Mouse (Mus musculus) MEL (cell line): ENCODE data around the gene Ano10. TPM values are rescaled to one million over a fixed set of nuclear protein-coding genes. Genes with fewer than 3 reads are reported as not detected.
A peak's percentile ranks its signal among the peaks of the same experiment; 100 is the strongest.

Experiments used
- DNase-seq: peaks from one replicate; pipeline ENCODE4 v3.0.0; 2011; ENCODE audit warnings: low read depth, low spot score
- H3K27ac ChIP-seq: 2 replicates; pipeline ENCODE4 v1.5.1; 2012; ENCODE audit warnings: low read depth, mild to moderate bottlenecking, control low read depth, low read length, moderate library complexity; ENCODE audit not compliant: control insufficient read depth
- H3K27me3 ChIP-seq, 2 experiments: fragments of 150-350 bp in 1 of 2; sonication (generic) in 1 of 2; 2 replicates each; pipeline ENCODE4 v1.6.1; 2012; ENCODE audit warnings: low read length in 2 of 2, mild to moderate bottlenecking in 2 of 2, improper control_type of control experiment in 1 of 2, moderate library complexity in 1 of 2; ENCODE audit not compliant: insufficient read depth in 2 of 2, control insufficient read depth in 1 of 2
- H3K36me3 ChIP-seq, 2 experiments: 2 replicates each; pipeline ENCODE4 v1.6.1; 2012 to 2014; ENCODE audit warnings: low read length in 2 of 2, improper control_type of control experiment in 1 of 2, inconsistent platforms in 1 of 2, mild to moderate bottlenecking in 1 of 2; ENCODE audit not compliant: insufficient read depth in 2 of 2, control insufficient read depth in 1 of 2
- H3K4me1 ChIP-seq, 2 experiments: fragments of 150-350 bp in 1 of 2; sonication (generic) in 1 of 2; 2 replicates each; pipeline ENCODE4 v1.6.1; 2012; ENCODE audit warnings: low read length in 2 of 2, improper control_type of control experiment in 1 of 2, mild to moderate bottlenecking in 1 of 2; ENCODE audit not compliant: insufficient read depth in 2 of 2, control insufficient read depth in 1 of 2
- H3K4me3 ChIP-seq, 2 experiments: fragments of 150-350 bp in 1 of 2; sonication (generic) in 1 of 2; 2 replicates each; pipeline ENCODE4 v1.5.1; 2012; ENCODE audit warnings: low read depth in 2 of 2, low read length in 2 of 2, mild to moderate bottlenecking in 2 of 2, moderate library complexity in 2 of 2, control low read depth in 1 of 2, improper control_type of control experiment in 1 of 2; ENCODE audit not compliant: control insufficient read depth in 1 of 2, insufficient read depth in 1 of 2
- H3K79me2 ChIP-seq: 2 replicates; pipeline ENCODE4 v1.6.1; 2012; ENCODE audit warnings: mild to moderate bottlenecking, low read length, moderate library complexity; ENCODE audit not compliant: control insufficient read depth, poor library complexity, insufficient read depth
- H3K9ac ChIP-seq: 2 replicates; pipeline ENCODE4 v1.6.1; 2012; ENCODE audit warnings: low read depth, mild to moderate bottlenecking, control low read depth, low read length, moderate library complexity; ENCODE audit not compliant: control insufficient read depth, poor library complexity, severe bottlenecking
- H3K9me3 ChIP-seq: fragments of 150-350 bp; sonication (generic); replicated peaks from 2 replicates; pipeline ENCODE4 v1.6.1; 2012; ENCODE audit warnings: mild to moderate bottlenecking, low read length, improper control_type of control experiment, moderate library complexity; ENCODE audit not compliant: insufficient read depth
- BHLHE40 ChIP-seq: IDR thresholded peaks from 2 replicates; pipeline ENCODE4 v1.6.1; 2012; ENCODE audit warnings: low read depth, mild to moderate bottlenecking, inconsistent platforms, low read length, improper control_type of control experiment, borderline replicate concordance
- CHD2 ChIP-seq: IDR thresholded peaks from 2 replicates; pipeline ENCODE4 v1.6.1; 2011; ENCODE audit warnings: low read length, improper control_type of control experiment
- CTCF ChIP-seq, 3 experiments: IDR thresholded peaks in 2 of 3; conservative IDR thresholded peaks in 1 of 3; 2 replicates each; pipeline ENCODE4 v1.5.1; 2011 to 2012; ENCODE audit warnings: low read length in 3 of 3, low read depth in 2 of 3, mild to moderate bottlenecking in 2 of 3, improper control_type of control experiment in 1 of 3, inconsistent platforms in 1 of 3, mixed read lengths in 1 of 3, moderate library complexity in 1 of 3; ENCODE audit not compliant: control insufficient read depth in 1 of 3, insufficient read depth in 1 of 3, poor library complexity in 1 of 3, severe bottlenecking in 1 of 3
- E2F4 ChIP-seq: IDR thresholded peaks from 2 replicates; pipeline ENCODE4 v1.6.1; 2011; ENCODE audit warnings: low read depth, low read length, improper control_type of control experiment, borderline replicate concordance
- GATA1 ChIP-seq: IDR thresholded peaks from 2 replicates; pipeline ENCODE4 v1.6.1; 2011; ENCODE audit warnings: low read depth, low read length, improper control_type of control experiment
- KAT2A ChIP-seq: conservative IDR thresholded peaks from 2 replicates; pipeline ENCODE4 v1.6.1; 2012; ENCODE audit warnings: low read depth, low read length, improper control_type of control experiment, inconsistent platforms
- MAFK ChIP-seq: IDR thresholded peaks from 2 replicates; pipeline ENCODE4 v1.6.1; 2011; ENCODE audit warnings: low read depth, mild to moderate bottlenecking, low read length, improper control_type of control experiment, borderline replicate concordance
- NELFE ChIP-seq: IDR thresholded peaks from 2 replicates; pipeline ENCODE4 v1.6.1; 2011; ENCODE audit warnings: low read depth, low read length, improper control_type of control experiment
- POLR2A ChIP-seq, 2 experiments: IDR thresholded peaks; 2 replicates each; pipeline ENCODE4 v1.6.1; 2011 to 2012; ENCODE audit warnings: low read length in 2 of 2, mild to moderate bottlenecking in 2 of 2, control low read depth in 1 of 2, improper control_type of control experiment in 1 of 2, low read depth in 1 of 2, moderate library complexity in 1 of 2; ENCODE audit not compliant: control insufficient read depth in 1 of 2, insufficient read depth in 1 of 2, poor library complexity in 1 of 2
- POLR2AphosphoS2 ChIP-seq: IDR thresholded peaks from 2 replicates; pipeline ENCODE4 v1.6.1; 2011; ENCODE audit warnings: low read length, improper control_type of control experiment
- RAD21 ChIP-seq: IDR thresholded peaks from 2 replicates; pipeline ENCODE4 v1.6.1; 2011; ENCODE audit warnings: mild to moderate bottlenecking, low read depth, low read length, improper control_type of control experiment
- SIN3A ChIP-seq: IDR thresholded peaks from 2 replicates; pipeline ENCODE4 v1.6.1; 2012; ENCODE audit warnings: low read length, improper control_type of control experiment, inconsistent platforms
- SMC3 ChIP-seq: IDR thresholded peaks from 2 replicates; pipeline ENCODE4 v1.6.1; 2011; ENCODE audit warnings: low read depth, low read length, improper control_type of control experiment
- TBP ChIP-seq: IDR thresholded peaks from 2 replicates; pipeline ENCODE4 v1.8.0; 2011; ENCODE audit warnings: low read depth, low read length, improper control_type of control experiment
- UBTF ChIP-seq: IDR thresholded peaks from 2 replicates; pipeline ENCODE4 v1.6.1; 2012; ENCODE audit warnings: low read depth, mild to moderate bottlenecking, inconsistent platforms, low read length, improper control_type of control experiment, moderate library complexity, borderline replicate concordance; ENCODE audit not compliant: insufficient read depth
- polyA plus RNA-seq, 2 experiments: library from polyadenylated mRNA; stranded (reverse) in 1 of 2; unstranded in 1 of 2; fragments of >175 nt in 1 of 2; fragments of >200 nt in 1 of 2; gene quantifications; 2 replicates each; pipeline versions ENCODE4 v1.2.1 to v1.2.4; 2012; ENCODE audit warnings: low replicate concordance in 2 of 2, low read depth in 1 of 2; ENCODE audit not compliant: insufficient read length in 2 of 2, insufficient read depth in 1 of 2, missing spikeins in 1 of 2
- total RNA-seq: library from RNA; depleted of rRNA; stranded (reverse); fragments of 300-350 nt; gene quantifications from 2 replicates; pipeline ENCODE4 v1.2.3, GENCODE M21; 2012

Gene Ano10
- total and polyA plus RNA-seq, 3 experiments = 0.54 to 3.1 TPM; not detected in 1

GRCm38 (mm10) chr9:122263140-122263539, 31.1 kb downstream of the Ano10 start:
- H3K27ac ChIP-seq = no peak overlapping the region
- DNase-seq = peak; percentile 6
- H3K4me3 ChIP-seq = no peak overlapping the region
- H3K27me3 ChIP-seq = no peaks in the 10 kb centered on the region
- no peaks in the 10 kb centered on the region for H3K4me1 ChIP-seq
- peak; percentile 6 to 48 (median 25); a peak in 5 of 6 replicates for TF ChIP-seq CTCF (IDR thresholded peaks at IDR 0.05 in 2 of 3, conservative IDR thresholded peaks at IDR 0.05 in 1 of 3; ENCODE audit: control insufficient read depth in 1 of 3, insufficient read depth in 1 of 3, low read depth in 2 of 3, low read length in 3 of 3, poor library complexity in 1 of 3, severe bottlenecking in 1 of 3)
- TF ChIP-seq BHLHE40 = no peak
- TF ChIP-seq, all 39 proteins: peak for 1
- H3K36me3 ChIP-seq = no peaks in the 10 kb centered on the region
- H3K9ac ChIP-seq = no peak overlapping the region
- H3K9me3 ChIP-seq = no peaks in the 10 kb centered on the region
- H3K79me2 ChIP-seq = no peaks in the 10 kb centered on the region

- H3K9ac ChIP-seq = no peak overlapping the region
- DNase-seq = no peak
- no peaks in the 10 kb centered on the region for H3K9me3 ChIP-seq
- H3K79me2 ChIP-seq = no peaks in the 10 kb centered on the region
- TF ChIP-seq SMC3 (no peak), GATA1 (no peak), NELFE (no peak), UBTF (no peak), RAD21 (no peak), POLR2A (IDR thresholded peaks at IDR 0.05; ENCODE audit: control insufficient read depth in 1 of 2, insufficient read depth in 1 of 2, low read depth in 1 of 2, low read length in 2 of 2, poor library complexity in 1 of 2) (no peak), CHD2 (no peak), POLR2AphosphoS2 (no peak), E2F4 (no peak), KAT2A (no peak), TBP (no peak), SIN3A (no peak), MAFK (no peak)
- TF ChIP-seq, all 39 proteins: peak for 0
- no peak overlapping the region for H3K4me3 ChIP-seq
- H3K4me1 ChIP-seq = no peaks in the 10 kb centered on the region
- no peaks in the 10 kb centered on the region for H3K36me3 ChIP-seq
- no peaks in the 10 kb centered on the region for H3K27me3 ChIP-seq
- H3K27ac ChIP-seq = no peak overlapping the region
These were observed 39.8 kb downstream of the Ano10 start for GRCm38 (mm10) chr9:122254386-122254785.

GRCm38 (mm10) chr9:122252113-122252512, 42.1 kb downstream of the Ano10 start:
- Histone ChIP-seq H3K9ac (no peak overlapping the region), H3K4me1 (no peaks in the 10 kb centered on the region), H3K36me3 (no peaks in the 10 kb centered on the region), H3K27ac (no peak overlapping the region), H3K4me3 (no peak overlapping the region), H3K79me2 (no peaks in the 10 kb centered on the region), H3K9me3 (no peaks in the 10 kb centered on the region), H3K27me3 (no peaks in the 10 kb centered on the region)
- TF ChIP-seq CTCF (IDR thresholded peaks at IDR 0.05 in 2 of 3, conservative IDR thresholded peaks at IDR 0.05 in 1 of 3; ENCODE audit: control insufficient read depth in 1 of 3, insufficient read depth in 1 of 3, low read depth in 2 of 3, low read length in 3 of 3, poor library complexity in 1 of 3, severe bottlenecking in 1 of 3) = peak in 2 of 3 experiments; percentile 15 to 28; a peak in 2 of 6 replicates
- no peak for TF ChIP-seq RAD21
- TF ChIP-seq SMC3 = 0 out of 2 replicates have a peak, but pooled peaks have one; percentile 7
- DNase-seq = no peak
